Mouse (Mus musculus) thymus, adult 2 months (tissue): ENCODE data around the gene Zdhhc20. TPM values are rescaled to one million over a fixed set of nuclear protein-coding genes. Genes with fewer than 3 reads are reported as not detected.

Experiments
- DNase-seq: peaks from one replicate; pipeline ENCODE4 v3.0.0; 2021
- H3K27ac ChIP-seq: fragments of 200-500 bp; 2 replicates; pipeline ENCODE4 v1.5.1; 2012; ENCODE audit warnings: low read length, control low read depth; ENCODE audit not compliant: control insufficient read depth, insufficient read depth
- H3K27me3 ChIP-seq: fragments of 200-500 bp; 2 replicates; pipeline ENCODE4 v1.6.1; 2012; ENCODE audit warnings: mild to moderate bottlenecking, low read length, moderate library complexity, mixed read lengths; ENCODE audit not compliant: control insufficient read depth, insufficient read depth
- H3K36me3 ChIP-seq: fragments of 200-500 bp; 2 replicates; pipeline ENCODE4 v1.6.1; 2012; ENCODE audit warnings: mild to moderate bottlenecking, low read length, moderate library complexity; ENCODE audit not compliant: control insufficient read depth, insufficient read depth
- H3K4me1 ChIP-seq: fragments of 200-500 bp; replicated peaks from 2 replicates; pipeline ENCODE4 v1.6.1; 2012; ENCODE audit warnings: low read length; ENCODE audit not compliant: control insufficient read depth, insufficient read depth
- H3K4me3 ChIP-seq: fragments of 200-500 bp; 2 replicates; pipeline ENCODE4 v1.5.1; 2012; ENCODE audit warnings: mild to moderate bottlenecking, low read length, control low read depth, moderate library complexity; ENCODE audit not compliant: control insufficient read depth, insufficient read depth
- CTCF ChIP-seq: fragments of 200-500 bp; IDR thresholded peaks from 2 replicates; pipeline ENCODE4 v1.5.1; 2012; ENCODE audit warnings: mild to moderate bottlenecking, control low read depth, low read length, moderate library complexity, borderline replicate concordance; ENCODE audit not compliant: control insufficient read depth, poor library complexity, insufficient read depth; ENCODE audit errors: extremely low read depth
- POLR2A ChIP-seq: fragments of 200-500 bp; IDR thresholded peaks from 2 replicates; pipeline ENCODE4 v1.6.1; 2012; ENCODE audit warnings: mild to moderate bottlenecking, low read length, control low read depth, moderate library complexity; ENCODE audit not compliant: control insufficient read depth, poor library complexity, insufficient read depth; ENCODE audit errors: extremely low read depth
- WGBS: fragments of 180-500 bp; shearing (Covaris S2); methylation state at CpG from one replicate; pipeline ENCODE4 v1.1.7; 2018; 5-methylcytosine and 5-hydroxymethylcytosine counted together
- polyA plus RNA-seq: library from polyadenylated mRNA; depleted of rRNA; stranded (reverse); fragments of >200 nt; gene quantifications from 2 replicates; pipeline ENCODE4 v1.2.3, GENCODE M21; 2012

Gene Zdhhc20
- polyA plus RNA-seq, 1 experiment, result 12.4 TPM

DNA sequence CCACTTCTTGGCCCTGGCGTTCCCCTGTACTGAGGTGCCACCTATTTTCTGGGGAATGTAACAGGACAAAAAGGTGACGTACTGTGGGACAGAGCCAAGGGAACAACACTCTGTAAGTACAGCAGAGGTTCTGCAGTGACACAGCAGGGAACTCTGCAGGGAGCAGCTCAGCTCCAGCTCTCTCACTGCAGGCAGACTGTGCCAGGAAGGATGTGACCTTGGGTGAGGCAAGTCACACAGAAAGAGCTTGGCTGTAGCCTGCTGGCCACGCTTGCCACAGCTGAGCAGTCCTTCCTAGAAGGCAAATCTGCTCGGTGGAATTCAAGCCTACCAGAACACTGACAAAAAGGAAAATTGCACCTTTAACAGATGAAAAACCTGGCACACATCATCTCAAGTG lies 8.3 kb downstream of the Zdhhc20 start:
- H3K36me3 ChIP-seq, result no peaks in the 10 kb centered on the region
- no peaks in the 10 kb centered on the region for H3K27me3 ChIP-seq
- H3K4me1 ChIP-seq, result peaks cover 8% of the 10 kb centered on the region; the same call in 1 of the 2 replicates
- TF ChIP-seq POLR2A (no peak), CTCF (no peak)
- H3K4me3 ChIP-seq, result no peak overlapping the region
- DNase-seq, result no peak
- WGBS, result 65% methylated on average over 4 of the region's 4 CpGs
- H3K27ac ChIP-seq, result no peak overlapping the region

GRCm38 (mm10) chr14:57881074-57881473 lies 9.0 kb downstream of the Zdhhc20 start:
- Histone ChIP-seq H3K36me3 (no peaks in the 10 kb centered on the region), H3K27me3 (no peaks in the 10 kb centered on the region), H3K4me3 (no peak overlapping the region), H3K4me1 (peaks cover 8% of the 10 kb centered on the region; the same call in 1 of the 2 replicates), H3K27ac (no peak overlapping the region)
- DNase-seq, result no peak
- TF ChIP-seq CTCF (no peak), POLR2A (no peak)

GRCm38 (mm10) chr14:57877921-57878320 lies 12.2 kb downstream of the Zdhhc20 start:
- H3K27ac ChIP-seq, result no peak overlapping the region
- H3K27me3 ChIP-seq, result no peaks in the 10 kb centered on the region
- no peak for DNase-seq
- H3K4me1 ChIP-seq, result 0 out of 2 replicates have a peak, but pooled peaks cover 3% of the 10 kb centered on the region
- TF ChIP-seq CTCF, result no peak
- no peak for TF ChIP-seq POLR2A
- no peaks in the 10 kb centered on the region; the same call in 1 of the 2 replicates for H3K36me3 ChIP-seq
- no peak overlapping the region for H3K4me3 ChIP-seq
- WGBS, result 98% methylated on average over 9 of the region's 9 CpGs

GRCm38 (mm10) chr14:57866676-57867276 lies 23.3 kb downstream of the Zdhhc20 start:
- TF ChIP-seq POLR2A (no peak), CTCF (no peak)
- H3K27ac ChIP-seq, result no peak overlapping the region
- no peaks in the 10 kb centered on the region for H3K27me3 ChIP-seq
- H3K4me3 ChIP-seq, result no peak overlapping the region
- H3K4me1 ChIP-seq, result no peaks in the 10 kb centered on the region
- peaks cover 4% of the 10 kb centered on the region; the same call in 1 of the 2 replicates for H3K36me3 ChIP-seq
- 94% methylated on average over 3 of the region's 3 CpGs for WGBS
- no peak for DNase-seq

GRCm38 (mm10) chr14:57865256-57865655 lies 24.8 kb downstream of the Zdhhc20 start:
- TF ChIP-seq CTCF (no peak), POLR2A (no peak)
- Histone ChIP-seq H3K27ac (no peak overlapping the region), H3K4me1 (no peaks in the 10 kb centered on the region), H3K27me3 (no peaks in the 10 kb centered on the region), H3K36me3 (peaks cover 9% of the 10 kb centered on the region; the same call in 1 of the 2 replicates), H3K4me3 (no peak overlapping the region)
- 44% methylated on average over 3 of the region's 3 CpGs for WGBS
- DNase-seq, result no peak

DNA sequence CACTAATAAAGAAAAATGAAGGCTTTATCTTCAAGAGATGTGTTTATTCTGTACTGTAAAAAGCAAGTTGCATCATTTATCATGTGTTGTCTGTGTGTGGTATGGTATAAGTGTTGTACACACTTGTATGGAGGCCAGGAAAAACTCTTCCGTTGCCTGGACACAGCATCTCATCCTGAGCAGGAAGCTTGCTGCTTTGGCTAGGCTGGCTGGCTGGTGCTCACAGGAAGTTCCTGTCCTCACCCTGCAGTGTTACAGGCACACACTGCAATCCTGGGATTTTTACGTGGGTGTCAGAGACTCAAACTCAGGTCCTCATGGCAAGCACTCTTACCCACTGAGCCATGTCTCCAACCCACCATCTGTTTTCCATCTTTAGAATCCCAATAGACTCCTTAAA lies 26.9 kb downstream of the Zdhhc20 start:
- Histone ChIP-seq H3K36me3 (peaks cover 9% of the 10 kb centered on the region; the same call in 1 of the 2 replicates), H3K4me1 (no peaks in the 10 kb centered on the region), H3K4me3 (no peak overlapping the region), H3K27me3 (no peaks in the 10 kb centered on the region), H3K27ac (no peak overlapping the region)
- 84% methylated on average over 2 of the region's 2 CpGs for WGBS
- TF ChIP-seq CTCF (no peak), POLR2A (no peak)
- DNase-seq, result no peak

DNA sequence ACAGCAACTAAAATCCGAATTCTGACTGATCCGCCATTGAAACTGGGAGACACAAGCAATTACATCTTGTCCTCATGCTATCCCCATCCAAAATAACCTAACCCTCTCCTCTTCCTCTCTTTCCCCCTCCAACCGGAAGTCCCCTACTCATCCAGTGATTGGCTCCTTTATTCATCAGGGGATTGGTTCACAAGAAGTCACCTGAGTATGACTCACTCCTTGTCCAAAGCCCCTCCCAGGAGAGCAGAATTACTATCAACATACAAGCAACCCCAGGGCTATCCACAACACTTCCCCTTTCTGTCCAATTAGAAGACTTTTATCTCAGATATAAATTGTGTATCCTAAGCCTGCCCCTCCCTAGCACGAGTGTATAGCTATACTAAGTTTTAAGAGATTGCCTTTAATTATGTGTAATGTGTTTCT lies 28.1 kb downstream of the Zdhhc20 start:
- peaks cover 12% of the 10 kb centered on the region for H3K36me3 ChIP-seq
- H3K4me1 ChIP-seq, result no peaks in the 10 kb centered on the region
- 92% methylated on average over 4 of the region's 4 CpGs for WGBS
- no peak overlapping the region for H3K27ac ChIP-seq
- no peak for DNase-seq
- H3K4me3 ChIP-seq, result no peak overlapping the region
- TF ChIP-seq POLR2A (no peak), CTCF (no peak)
- no peaks in the 10 kb centered on the region for H3K27me3 ChIP-seq
